ENCODE assay signal across 8 mouse cellular contexts in genomic region chr10:81134966-81135681, GRCm38 (mm10). TPM values are rescaled to one million over a fixed set of nuclear protein-coding genes. Genes with fewer than 3 reads are reported as not detected.
A peak's percentile ranks its signal among the peaks of the same experiment; 100 is the strongest.
DNase-seq lines count a peak whose midpoint lies in the region; ATAC-seq and TF ChIP-seq lines count a peak whose summit lies in the region.

TSS of gene Zbtb7a (plus strand) at chr10:81135220.

- H3K9ac ChIP-seq in ES-Bruce4 (ENCODE audit: low read depth, poor library complexity, severe bottlenecking), result peak within 1 kb of the TSS; percentile 99
- peak within 1 kb of the TSS; percentile 98 for H3K9ac ChIP-seq in heart, postnatal 0 days (replicated peaks; ENCODE audit: low read depth, low read length)
- peak within 1 kb of the TSS; percentile 97 for H3K9ac ChIP-seq in lung, embryonic 14.5 days

- ATAC-seq in heart, postnatal 0 days (ENCODE audit: insufficient read depth, low read depth), result no peak
- no peak for ATAC-seq in lung, embryonic 14.5 days (ENCODE audit: insufficient read depth)

- no peak within 1 kb of the TSS for H3K27ac ChIP-seq in ES-Bruce4 (ENCODE audit: insufficient read depth, low read length)
- H3K27ac ChIP-seq in heart, postnatal 0 days (ENCODE audit: low read depth), result peak within 1 kb of the TSS; percentile 99
- H3K27ac ChIP-seq in lung, embryonic 14.5 days (ENCODE audit: low read depth), result peak within 1 kb of the TSS; percentile 99

- 5% methylated on average over 41 of the region's 41 CpGs for WGBS in heart, postnatal 0 days
- WGBS in lung, embryonic 14.5 days, result 2% methylated on average over 41 of the region's 41 CpGs

- no peak for TF ChIP-seq EP300 in ES-Bruce4 (IDR thresholded peaks at IDR 0.05; ENCODE audit: insufficient read depth, low read depth, low read length)
- TF ChIP-seq EP300 in heart, postnatal 0 days (IDR thresholded peaks at IDR 0.05; ENCODE audit: low read depth), result no peak

- TF ChIP-seq POLR2A in ES-Bruce4 (IDR thresholded peaks at IDR 0.05; ENCODE audit: insufficient read depth, low read length), result no peak

- no peak for DNase-seq in adrenal gland, adult 8-10 months
- peak; percentile 27 for DNase-seq in heart, postnatal 0 days (ENCODE audit: low spot score)
- DNase-seq in kidney, postnatal 25 days, result peak; percentile 58 to 86
- DNase-seq in lung, embryonic 14.5 days, result no peak
- DNase-seq in retina, embryonic 14.5 days (ENCODE audit: low spot score), result peak; percentile 52
- no peak for DNase-seq in ovary, adult 18-20 months (ENCODE audit: low spot score)

- peaks cover 4% of the 10 kb centered on the region for H3K4me1 ChIP-seq in ES-Bruce4 (ENCODE audit: control insufficient read depth, insufficient read depth, low read length)
- H3K4me1 ChIP-seq in erythroblast, embryonic 14.5 days (ENCODE audit: control insufficient read depth), result peaks cover 66% of the 10 kb centered on the region
- peaks cover 27% of the 10 kb centered on the region for H3K4me1 ChIP-seq in heart, postnatal 0 days (ENCODE audit: control insufficient read depth, insufficient read depth)
- peaks cover 16% of the 10 kb centered on the region; the same call in 1 of the 2 replicates for H3K4me1 ChIP-seq in lung, embryonic 14.5 days (ENCODE audit: insufficient read depth)

- H3K4me2 ChIP-seq in heart, postnatal 0 days (ENCODE audit: low read depth, low read length), result peak within 1 kb of the TSS; percentile 100
- peak within 1 kb of the TSS; percentile 99 for H3K4me2 ChIP-seq in lung, embryonic 14.5 days

- no peaks in the 10 kb centered on the region for H3K27me3 ChIP-seq in ES-Bruce4 (ENCODE audit: control insufficient read depth, insufficient read depth, low read length, poor library complexity, severe bottlenecking)
- no peaks in the 10 kb centered on the region for H3K27me3 ChIP-seq in erythroblast, embryonic 14.5 days (ENCODE audit: control insufficient read depth)
- H3K27me3 ChIP-seq in heart, postnatal 0 days (ENCODE audit: control insufficient read depth, insufficient read depth, low read length), result no peaks in the 10 kb centered on the region
- H3K27me3 ChIP-seq in lung, embryonic 14.5 days (ENCODE audit: insufficient read depth, low read length), result peaks cover 27% of the 10 kb centered on the region

- no peaks in the 10 kb centered on the region for H3K9me3 ChIP-seq in ES-Bruce4 (replicated peaks; ENCODE audit: control insufficient read depth, insufficient read depth, low read length, poor library complexity, severe bottlenecking)
- H3K9me3 ChIP-seq in erythroblast, embryonic 14.5 days (ENCODE audit: control insufficient read depth, low read length), result no peaks in the 10 kb centered on the region
- H3K9me3 ChIP-seq in heart, postnatal 0 days (replicated peaks; ENCODE audit: control insufficient read depth, low read length), result no peaks in the 10 kb centered on the region
- H3K9me3 ChIP-seq in lung, embryonic 14.5 days (ENCODE audit: low read depth, low read length), result no peaks in the 10 kb centered on the region

- H3K36me3 ChIP-seq in ES-Bruce4 (ENCODE audit: control insufficient read depth, insufficient read depth, low read length, poor library complexity, severe bottlenecking), result no peaks in the 10 kb centered on the region
- peaks cover 24% of the 10 kb centered on the region for H3K36me3 ChIP-seq in erythroblast, embryonic 14.5 days (ENCODE audit: control insufficient read depth)
- H3K36me3 ChIP-seq in heart, postnatal 0 days (replicated peaks; ENCODE audit: control insufficient read depth, insufficient read depth, low read length), result no peaks in the 10 kb centered on the region
- no peaks in the 10 kb centered on the region for H3K36me3 ChIP-seq in lung, embryonic 14.5 days (ENCODE audit: insufficient read depth)

- no peak for TF ChIP-seq CTCF in ES-Bruce4 (IDR thresholded peaks at IDR 0.05; ENCODE audit: low read depth, low read length)
- TF ChIP-seq CTCF in heart, postnatal 0 days (IDR thresholded peaks at IDR 0.05; ENCODE audit: low read depth), result no peak
- TF ChIP-seq CTCF in lung, embryonic 14.5 days (IDR thresholded peaks at IDR 0.05; ENCODE audit: low read depth), result no peak

- peak within 1 kb of the TSS; percentile 78 for H3K4me3 ChIP-seq in ES-Bruce4 (ENCODE audit: low read depth, low read length)
- H3K4me3 ChIP-seq in erythroblast, embryonic 14.5 days (replicated peaks), result peak within 1 kb of the TSS; percentile 89
- H3K4me3 ChIP-seq in heart, postnatal 0 days (ENCODE audit: low read depth, low read length), result peak within 1 kb of the TSS; percentile 100
- H3K4me3 ChIP-seq in lung, embryonic 14.5 days (ENCODE audit: low read depth, low read length), result peak within 1 kb of the TSS; percentile 94

RNA-seq across cellular contexts. Expression of gene Zbtb7a, which starts in this region (rescaled TPM):
- 12.6 and 14.4 TPM in 2 replicates for polyA plus RNA-seq in ES-Bruce4 (2011; ENCODE audit: insufficient read depth, insufficient read length, low read depth, missing spikeins)
- 10 to 100 TPM; 86.5 to 94.0 (median 92.3) TPM for total RNA-seq in adrenal gland, adult 8-10 months (2022)
- polyA plus RNA-seq in erythroblast, embryonic 14.5 days (2012), result 42.0 and 45.8 TPM in 2 replicates
- total RNA-seq in heart, postnatal 0 days (2014; rRNA removed; ENCODE audit: low replicate concordance), result 57.8 and 68.6 TPM in 2 replicates
- polyA plus RNA-seq in heart, postnatal 0 days (2015; fragmentation: Nextera tagmentation; extraction: Ambion mirVana), result 27.8 and 32.3 TPM in 2 replicates
- 22.4 and 25.0 TPM in 2 replicates for polyA plus RNA-seq in lung, embryonic 14.5 days (2014; fragmentation: Nextera tagmentation; extraction: Ambion mirVana)

Comparison
In these comparisons a context has a peak if more than half of its experiments do, and no peak if none do; other contexts are left out.
1. DNase-seq: peak in heart, postnatal 0 days (single experiment), kidney, postnatal 25 days (2 of 2) and retina, embryonic 14.5 days (single experiment); none in adrenal gland, adult 8-10 months (single experiment), lung, embryonic 14.5 days (single experiment) and ovary, adult 18-20 months (single experiment).
2. Peak in every context shown above with its lines, with median percentiles within 50 percentile points of each other: H3K4me3 ChIP-seq and H3K9ac ChIP-seq.